Mouse (Mus musculus) Muller cell, postnatal 12 days (primary cell): ENCODE measurements around the gene Cacna1h.

Experiments used
- DNase-seq: peaks from one replicate; pipeline ENCODE4 v3.0.0-alpha.2; 2015; ENCODE audit errors: inconsistent ontology term

Cacna1h gene

DNA sequence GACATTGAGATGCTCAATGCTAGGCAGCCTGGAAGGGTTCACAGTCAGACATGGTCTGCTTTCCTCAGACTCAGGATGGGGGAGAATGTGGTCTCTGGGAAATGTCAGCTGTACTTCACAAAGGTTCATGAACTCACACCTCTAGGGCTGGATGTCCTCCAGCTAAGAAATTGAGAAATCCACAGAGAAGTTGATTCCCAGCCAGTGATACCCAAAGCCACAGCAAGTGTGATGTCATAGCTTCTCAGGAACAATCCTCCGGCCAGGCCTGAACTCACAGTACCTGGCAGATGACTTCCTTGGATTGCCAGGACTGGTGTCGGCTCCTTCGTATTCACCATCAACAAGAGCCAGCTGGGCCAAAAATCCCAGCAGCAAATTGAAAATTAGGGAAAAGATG is 12.3 kb upstream of the Cacna1h start:
- no peak for DNase-seq

DNA sequence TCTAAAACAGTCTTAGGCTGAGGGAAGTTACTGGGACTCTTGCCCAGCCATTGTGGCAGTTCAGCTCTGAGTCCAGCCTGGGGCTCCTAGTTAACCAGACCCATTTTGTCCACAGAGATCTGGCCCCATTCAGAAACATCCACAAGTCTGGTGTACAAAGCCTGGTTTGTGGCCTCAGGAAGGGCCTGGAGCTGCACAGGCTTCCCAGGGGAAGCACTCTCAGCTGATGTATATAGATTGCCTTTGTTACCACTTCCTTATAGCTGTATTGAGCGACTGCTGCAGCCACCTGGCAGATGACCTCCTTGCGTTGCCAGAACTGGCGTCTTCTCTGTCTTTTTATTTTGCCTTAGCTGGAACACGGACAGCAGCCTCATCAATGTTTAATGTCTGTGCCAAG is 11.5 kb upstream of the Cacna1h start:
- DNase-seq = no peak

DNA sequence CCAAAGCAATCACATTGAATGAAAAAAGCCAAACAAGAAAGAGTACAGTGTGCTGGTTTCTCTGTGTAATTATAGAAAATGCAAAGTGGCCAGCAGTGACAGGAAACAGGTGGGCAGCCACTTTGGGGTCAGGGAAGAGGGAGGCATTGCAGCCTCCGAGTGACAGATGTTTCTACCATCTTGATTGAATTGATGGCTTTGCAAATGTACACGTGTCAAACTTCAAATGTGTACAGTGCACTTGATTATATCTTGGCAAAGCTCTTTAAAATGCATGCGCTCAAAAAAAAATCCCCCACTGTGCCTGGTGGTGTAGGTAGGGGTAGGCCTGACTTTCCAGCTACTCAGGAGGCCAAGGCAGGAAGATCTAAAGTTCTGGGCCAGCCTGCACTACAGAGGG is 9.3 kb upstream of the Cacna1h start:
- DNase-seq = no peak

DNA sequence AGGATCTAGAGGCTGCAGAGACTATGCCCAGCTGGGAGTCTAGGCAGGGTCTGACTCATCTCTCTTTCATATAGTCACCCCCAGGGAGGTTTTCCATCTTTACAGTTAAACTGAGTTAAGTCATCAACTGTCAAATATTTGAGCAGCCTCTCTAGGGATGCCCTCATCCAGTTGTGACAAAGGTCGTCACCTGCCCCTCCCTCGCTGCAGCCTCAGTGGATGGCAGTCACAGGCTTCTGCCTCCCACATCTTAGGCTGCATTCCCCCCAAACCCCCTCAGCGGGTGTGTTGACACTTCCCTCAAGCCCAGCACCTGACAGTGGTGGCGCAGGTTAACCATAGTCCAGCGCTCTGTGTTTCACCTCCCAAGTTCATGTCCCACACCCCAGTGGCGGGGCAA is 7.8 kb upstream of the Cacna1h start:
- no peak for DNase-seq

DNA sequence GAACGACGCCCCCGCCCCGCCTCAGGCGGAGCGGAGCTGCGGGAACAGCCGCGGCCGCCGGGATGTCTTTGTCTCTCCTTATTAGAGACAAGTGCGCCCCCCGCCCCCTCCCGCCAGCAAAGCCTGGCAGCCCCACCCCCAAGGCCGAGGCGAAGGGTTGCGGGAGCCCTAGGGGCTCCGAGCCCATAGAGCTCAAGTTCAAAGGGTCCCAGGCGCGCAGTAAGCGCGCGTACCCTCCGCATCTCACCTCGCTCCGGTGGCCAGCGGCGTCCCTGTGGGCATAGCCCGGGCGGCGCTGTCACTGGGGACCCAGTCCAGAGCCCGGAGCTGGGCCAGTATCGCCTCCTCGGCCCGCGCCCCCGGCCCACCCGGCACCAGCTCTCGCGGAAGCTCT is 363 bp downstream of the Cacna1h start:
- DNase-seq = no peak

DNA sequence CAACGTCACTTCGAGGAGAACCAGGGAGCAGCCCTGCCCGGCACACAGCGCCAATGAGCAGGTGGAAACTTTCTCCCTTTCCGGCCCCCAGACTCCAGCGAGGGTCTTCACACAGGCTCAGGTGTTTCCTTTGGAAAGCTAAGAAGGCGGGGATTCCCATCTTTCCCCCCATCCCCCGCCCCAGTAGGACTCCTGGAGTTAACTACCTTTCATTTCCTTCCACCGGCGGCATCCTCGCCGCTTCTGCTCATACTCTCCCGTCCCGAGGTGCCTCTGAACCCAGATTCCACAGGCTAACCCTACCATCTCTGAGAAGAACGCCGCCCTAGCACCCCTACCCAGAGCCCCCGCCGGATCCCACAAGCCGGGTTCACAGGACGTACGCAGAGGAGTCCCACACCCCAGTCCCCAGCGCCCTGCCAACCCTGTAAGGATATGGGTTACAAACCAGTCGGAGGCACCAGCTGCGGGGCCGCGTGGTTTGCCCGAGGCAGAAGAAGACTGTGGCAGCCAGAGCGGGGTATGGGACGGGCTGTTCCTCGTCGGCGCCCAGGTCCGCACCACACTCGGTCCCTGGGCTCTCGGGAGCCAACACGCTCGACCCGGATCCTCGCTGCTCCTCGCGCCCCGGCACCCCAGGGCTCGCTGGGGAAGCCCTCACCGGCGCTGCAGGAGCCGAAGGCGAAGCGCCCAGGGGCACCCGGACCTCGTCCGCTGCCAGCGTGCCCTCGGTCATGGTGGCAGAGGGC is 976 bp downstream of the Cacna1h start:
- DNase-seq = peak; percentile 55

DNA sequence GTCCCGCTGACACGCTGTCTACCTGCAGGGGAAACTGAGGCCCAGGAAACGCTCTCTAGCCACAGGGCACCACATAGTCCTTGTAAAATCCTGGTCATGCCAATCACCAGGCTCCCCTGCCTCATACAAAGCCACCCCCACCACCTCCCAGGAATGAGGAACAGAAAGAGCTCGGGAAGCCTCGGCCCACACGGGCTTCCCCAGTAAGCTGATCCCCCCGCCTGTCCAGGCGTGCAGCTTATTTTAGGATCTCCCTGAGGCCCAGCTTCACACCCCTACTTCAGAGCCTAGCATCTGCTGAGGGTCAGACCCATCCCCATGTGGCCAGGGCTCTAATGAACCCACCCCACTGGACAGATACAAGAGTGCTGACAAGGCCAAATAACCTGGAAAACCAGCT is 3.0 kb downstream of the Cacna1h start:
- no peak for DNase-seq

DNA sequence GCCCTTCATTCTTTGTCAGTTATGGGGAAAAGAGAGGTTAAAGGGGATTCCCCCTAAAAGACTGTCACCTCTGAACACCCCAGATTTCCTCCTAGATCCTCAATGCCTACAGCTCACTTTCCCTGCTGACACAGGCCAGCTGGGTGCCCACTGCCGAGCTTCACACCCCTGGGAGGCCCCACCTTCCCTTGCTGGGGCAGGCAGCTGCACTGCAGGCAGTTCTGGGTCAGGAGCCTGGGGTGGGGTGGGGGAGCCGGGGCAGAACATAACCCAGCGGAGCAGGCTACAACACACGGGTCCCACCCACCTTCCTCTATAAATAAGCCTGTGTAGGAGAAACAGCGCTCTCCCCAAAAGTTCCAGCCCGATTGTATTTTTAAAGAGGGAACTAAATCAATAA is 3.7 kb downstream of the Cacna1h start:
- no peak for DNase-seq

DNA sequence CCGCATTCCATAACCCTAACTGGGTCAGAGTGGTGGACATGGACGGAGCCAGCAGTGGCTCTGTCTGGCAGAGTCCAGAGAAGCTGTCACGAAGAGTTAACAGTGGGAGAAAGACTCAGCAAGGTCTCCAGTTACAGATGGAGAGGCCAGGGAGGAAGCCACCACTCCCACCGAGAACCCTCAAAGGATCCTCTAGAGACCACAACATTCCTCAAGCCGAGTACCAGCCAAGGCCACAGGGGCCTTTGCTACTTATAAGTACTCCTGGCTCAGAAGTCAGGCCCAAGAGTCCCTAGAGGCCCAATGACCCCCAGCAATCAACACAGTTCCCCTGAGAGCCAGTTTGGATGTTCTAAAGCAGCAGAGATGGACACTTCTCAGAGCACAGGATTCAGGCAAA is 4.3 kb downstream of the Cacna1h start:
- DNase-seq = no peak

DNA sequence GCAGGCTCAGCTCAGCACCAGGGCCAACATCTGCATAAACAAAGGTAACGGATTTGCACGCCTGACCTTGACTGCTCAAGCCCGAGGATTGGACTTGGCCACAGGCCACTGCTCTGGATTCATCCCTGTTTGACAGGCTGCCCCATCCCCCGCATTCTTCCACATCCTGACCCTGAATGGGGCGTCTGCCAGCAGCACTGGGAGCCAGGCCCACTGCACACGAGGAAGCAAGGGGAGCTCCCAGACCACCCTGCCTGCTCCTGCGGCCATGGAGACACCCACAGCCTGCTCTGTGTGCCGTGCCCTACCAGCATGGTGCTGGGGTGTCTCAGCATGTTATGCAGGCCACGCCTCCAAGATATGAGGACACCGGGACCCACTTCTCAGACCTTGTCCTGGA is 6.1 kb downstream of the Cacna1h start:
- DNase-seq = peak; percentile 61

DNA sequence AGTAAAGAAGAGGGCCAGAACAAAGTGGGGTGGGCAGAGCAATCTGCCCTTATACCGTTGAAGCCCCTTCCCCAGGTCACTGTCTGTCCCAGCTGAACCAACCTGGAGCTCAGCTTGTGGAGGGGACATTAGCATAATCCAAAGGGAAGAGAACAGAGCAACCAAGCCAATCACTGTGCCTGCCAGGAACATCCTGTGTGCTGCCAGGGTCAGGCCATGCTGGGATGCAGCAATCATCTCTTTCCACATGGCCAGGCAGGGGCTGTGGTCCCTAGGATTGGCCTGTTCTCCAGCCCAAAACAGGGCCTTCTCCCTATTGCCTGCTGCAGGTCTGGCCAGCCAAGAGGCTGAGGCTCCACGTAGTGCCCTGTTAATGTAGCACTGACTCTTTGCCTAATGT is 7.6 kb downstream of the Cacna1h start:
- no peak for DNase-seq

DNA sequence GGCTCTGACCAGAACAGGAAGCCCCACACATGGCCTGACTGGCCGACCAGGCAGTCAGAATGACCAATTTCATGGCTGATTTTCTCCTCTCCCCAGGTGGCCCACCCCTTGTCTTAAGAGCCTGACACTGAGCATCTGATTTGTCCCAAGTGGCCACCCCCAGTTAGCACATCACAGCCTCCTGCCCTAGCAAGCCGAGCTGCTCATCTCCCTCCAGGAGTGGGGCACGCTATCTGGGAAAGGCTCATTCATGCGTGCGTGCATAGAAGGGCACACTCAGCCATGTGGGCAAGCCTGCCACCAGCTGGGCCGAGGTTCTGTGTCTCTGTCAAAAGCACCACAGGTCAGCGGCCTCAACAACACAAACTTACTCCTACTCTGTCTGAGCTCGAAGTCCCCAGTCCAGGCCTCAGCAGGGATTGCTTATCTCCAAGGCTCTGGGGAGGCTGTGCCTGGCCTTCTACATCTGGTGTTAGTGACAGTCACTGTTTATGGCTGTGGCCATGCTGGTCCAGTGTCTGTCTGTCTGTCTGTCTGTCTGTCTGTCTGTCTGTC is 9.0 kb downstream of the Cacna1h start:
- DNase-seq = peak; percentile 69

DNA sequence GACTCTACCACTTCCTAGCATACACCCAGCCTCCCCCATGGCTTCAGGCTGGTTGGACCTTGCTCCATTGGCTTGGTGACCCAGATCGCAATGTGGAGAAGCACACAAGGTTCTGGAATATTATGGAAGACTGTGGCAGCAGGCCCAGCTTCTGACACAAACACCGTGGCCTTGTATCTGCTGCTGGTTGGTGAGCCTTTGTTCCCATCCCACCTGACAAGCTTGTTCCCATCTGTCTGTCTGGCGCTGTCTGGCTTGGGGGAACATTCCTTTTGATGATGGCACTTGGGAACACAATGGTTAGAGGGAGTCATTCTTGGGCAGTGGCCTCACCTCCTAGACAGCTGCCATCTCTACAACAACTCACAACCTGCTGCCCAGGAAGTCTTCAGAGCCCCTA is 12.6 kb downstream of the Cacna1h start:
- peak; percentile 69 for DNase-seq

DNA sequence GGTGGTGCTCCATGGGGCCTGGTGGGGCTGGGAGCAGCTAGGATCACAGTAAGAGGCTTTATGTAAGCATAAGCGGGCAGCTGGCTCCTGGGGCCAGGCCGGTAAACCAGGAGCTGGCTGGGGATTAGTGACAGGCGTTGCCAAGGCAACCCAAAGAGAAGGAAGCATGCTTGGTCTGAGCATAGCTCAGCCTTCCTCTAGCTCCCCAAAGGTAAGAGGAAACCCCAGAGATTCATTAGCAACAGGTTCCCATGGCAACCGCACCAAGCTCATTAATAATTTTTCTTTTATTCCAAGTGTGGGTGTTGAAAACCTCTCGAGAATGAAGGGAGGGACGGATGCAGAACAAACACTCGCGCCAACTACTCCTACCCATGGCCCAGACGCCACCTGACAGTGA is 14.7 kb downstream of the Cacna1h start:
- no peak for DNase-seq

DNA sequence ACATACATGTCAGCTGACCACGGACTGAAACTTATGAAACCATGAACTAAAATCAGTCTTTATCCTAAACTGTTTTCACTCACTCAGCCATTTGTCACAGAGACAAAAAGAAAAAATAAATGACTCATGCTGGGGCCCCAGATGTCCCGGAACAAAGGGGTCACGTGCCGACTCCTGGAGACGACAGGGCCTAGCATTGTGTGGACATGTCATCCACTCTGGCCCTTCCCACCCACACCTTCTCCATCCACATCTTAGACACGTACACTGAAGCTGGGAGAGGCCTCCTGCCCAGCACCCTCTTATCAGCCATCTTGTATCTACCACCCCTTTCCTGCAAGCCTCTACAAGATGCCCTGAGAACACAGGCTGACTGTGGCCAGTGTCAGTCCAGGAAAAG is 15.6 kb downstream of the Cacna1h start:
- DNase-seq = no peak

DNA sequence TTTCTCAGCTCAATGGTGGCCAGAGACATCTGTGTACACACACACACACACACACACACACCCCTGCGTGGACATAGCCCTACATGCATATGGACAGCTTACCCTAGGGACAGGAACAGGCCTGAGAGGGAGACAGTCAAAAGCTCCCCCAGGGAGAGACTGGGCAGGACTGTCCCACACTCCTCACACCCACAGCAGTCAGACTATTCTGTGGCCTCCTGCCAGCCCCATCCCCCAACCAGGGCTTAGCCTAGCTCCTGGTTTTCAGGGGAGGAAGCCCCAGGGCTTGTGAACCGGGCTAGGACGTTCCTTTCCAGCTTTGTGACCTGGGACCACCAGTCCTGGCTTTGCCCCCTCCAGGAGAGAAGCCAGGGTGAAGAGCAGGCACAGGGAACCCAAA is 17.4 kb downstream of the Cacna1h start:
- no peak for DNase-seq

DNA sequence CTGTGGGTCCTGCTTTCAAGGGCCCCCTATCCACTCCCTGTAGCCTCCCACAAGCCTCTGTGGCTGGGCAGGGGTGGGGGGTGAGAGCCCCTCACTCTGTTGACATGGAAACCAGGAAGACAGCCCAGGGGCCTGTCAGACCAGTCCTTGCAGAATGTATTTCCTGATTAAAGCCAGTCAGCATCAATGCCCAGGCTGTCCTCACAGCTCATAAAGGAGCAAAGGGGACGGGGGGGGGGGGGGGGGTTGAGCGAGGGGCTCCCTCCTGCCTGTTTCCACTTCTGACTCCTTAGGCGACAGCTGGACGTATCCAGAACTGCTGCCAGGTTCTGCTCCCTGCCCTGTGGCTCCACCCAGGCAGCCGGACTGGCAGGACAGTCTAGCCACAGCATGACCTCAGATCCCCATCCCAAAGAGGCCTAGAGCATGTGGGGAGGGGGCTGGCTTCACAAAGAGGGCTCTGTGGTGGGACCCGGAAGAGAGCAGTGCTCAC is 18.1 kb downstream of the Cacna1h start:
- DNase-seq = no peak

DNA sequence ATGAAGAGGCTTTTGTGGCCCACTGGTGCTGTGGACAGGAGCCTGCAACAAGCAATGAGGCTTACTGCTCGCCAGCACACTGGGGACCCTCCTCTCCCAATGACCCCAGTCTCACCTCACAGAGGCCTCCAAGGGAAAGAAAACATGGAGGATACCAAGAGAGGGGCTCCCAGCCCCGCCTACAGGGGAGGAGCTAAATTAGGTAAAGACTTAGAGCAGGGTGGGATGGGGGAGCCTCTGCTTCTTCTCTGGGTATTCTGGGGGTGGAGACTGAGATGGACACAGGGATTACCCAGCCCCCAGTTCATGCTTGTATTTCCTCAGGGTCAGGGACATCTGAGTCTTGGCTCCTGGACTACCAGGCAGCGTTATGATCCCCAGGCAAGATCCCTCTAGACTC is 18.7 kb downstream of the Cacna1h start:
- DNase-seq = no peak

DNA sequence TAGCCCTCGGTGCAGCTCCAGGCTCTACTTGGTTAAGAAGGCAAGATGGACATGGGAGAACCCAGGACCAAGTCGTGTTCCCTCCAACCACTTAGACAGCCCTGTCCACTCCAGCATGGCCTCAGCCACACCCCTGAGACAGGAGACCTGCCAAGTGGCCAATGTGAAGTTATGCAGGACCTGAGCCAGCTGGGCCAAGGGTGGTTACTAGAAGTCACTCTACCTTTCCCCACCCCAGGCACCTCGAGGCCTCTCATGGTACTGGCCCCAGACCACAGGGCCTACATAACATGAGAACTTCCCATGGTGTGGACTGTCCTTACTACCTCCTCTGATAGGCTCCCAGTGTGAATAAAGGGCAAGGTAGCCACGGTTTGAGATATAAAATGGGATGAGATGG is 19.4 kb downstream of the Cacna1h start:
- no peak for DNase-seq

DNA sequence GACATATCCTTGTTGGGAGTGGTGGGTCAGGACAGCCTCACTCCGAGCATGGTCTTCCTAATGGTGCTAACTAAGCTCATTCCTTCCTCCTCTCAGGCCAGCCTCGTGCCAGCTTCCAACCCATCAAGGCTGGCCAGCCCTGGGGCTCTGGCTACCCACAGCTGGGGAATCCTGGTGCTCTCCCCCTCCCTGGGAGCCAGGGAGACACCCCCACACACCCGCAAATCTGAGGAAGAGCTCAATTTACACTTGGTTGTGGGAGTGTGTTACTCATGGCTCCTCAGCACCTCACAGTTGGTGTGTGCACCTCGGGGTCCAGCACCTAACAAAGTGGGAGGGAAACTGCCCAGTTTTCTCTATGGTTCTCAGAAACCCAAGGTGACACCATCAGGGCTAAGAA is 22.3 kb downstream of the Cacna1h start:
- DNase-seq = no peak

DNA sequence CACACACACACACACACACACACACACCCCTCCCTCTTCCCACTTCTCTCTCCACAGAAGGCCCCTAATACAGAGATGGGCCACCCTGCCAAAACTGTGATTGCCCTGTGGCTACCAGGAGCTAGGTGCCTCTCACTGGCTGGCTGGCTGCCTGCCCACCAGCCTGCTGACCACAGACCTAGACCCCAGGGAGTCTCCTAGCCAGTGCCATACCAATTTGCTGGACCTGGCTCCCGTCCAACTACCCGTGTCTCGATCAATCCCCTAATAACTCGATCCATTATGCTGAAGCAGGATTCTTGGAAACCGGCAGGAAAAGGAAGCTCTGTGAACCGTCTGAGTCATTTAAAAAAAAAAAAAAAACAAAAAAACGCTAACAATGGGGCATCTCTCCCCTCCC is 22.8 kb downstream of the Cacna1h start:
- DNase-seq = peak; percentile 93

DNA sequence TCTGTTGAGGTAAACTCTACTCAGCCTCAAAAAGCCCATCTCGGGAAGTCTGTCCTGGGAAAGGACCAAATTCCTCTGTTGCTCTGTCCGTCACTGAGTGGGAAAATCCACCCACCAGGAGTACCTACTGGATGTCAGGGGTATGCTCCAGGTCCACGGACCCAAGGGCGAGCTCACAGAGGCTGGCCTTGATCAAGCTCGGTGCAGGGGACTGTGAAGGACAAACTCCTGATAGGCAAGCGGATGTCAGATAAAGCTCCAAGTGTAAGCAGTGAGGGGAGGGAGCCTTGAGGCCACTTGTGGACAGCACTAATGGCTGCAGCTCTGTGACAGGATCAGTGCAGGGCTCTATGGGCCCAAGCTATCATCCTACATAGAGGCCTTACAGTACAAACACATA is 23.4 kb downstream of the Cacna1h start:
- no peak for DNase-seq

DNA sequence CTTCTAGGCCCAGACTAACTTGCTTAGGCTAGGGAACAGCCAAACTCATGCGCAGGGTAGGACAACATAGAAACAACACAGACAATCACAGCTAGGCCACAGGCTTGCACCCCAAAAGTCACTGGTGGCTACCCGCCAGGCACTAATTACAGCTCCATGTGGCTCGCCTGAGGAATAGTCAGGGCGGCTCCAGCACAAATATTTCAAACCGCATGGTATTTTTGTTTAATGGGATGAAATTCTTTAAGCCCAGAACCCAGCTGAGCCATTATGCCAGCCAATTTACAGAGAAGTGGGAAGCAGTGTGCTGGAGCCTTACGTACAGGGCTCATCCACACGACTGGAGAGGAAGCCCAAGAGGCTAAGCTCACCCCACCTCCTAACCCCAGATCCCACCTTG is 24.0 kb downstream of the Cacna1h start:
- DNase-seq = peak; percentile 87
